18 mouse cellular contexts compared by ENCODE assay signal in genomic region chr11:21307078-21307668, GRCm38 (mm10).
"Had no signal": no experiment of that assay in that cellular context is flagged by ENCODE, and none has a peak within 500 bp of the region (broad histone marks: within the 10 kb centered on the region; RNA-seq: fewer than 3 reads in every experiment).

No protein-coding gene starts in this region.

- ATAC-seq: hindbrain, postnatal 0 days; midbrain, embryonic 13.5 days had no signal

- H3K4me1 ChIP-seq: hindbrain, embryonic 13.5 days; limb, embryonic 12.5 days; midbrain, embryonic 13.5 days; neural tube, embryonic 12.5 days had no signal

- H3K9me3 ChIP-seq: hindbrain, embryonic 13.5 days; limb, embryonic 12.5 days; megakaryocyte, embryonic 14.5 days; midbrain, embryonic 13.5 days; neural tube, embryonic 12.5 days had no signal

- H3K27me3 ChIP-seq: hindbrain, embryonic 13.5 days; limb, embryonic 12.5 days; megakaryocyte, embryonic 14.5 days; midbrain, embryonic 13.5 days; neural tube, embryonic 12.5 days had no signal

- DNase-seq: kidney, adult 11 months; kidney, adult 9 months; kidney, postnatal 4 days; liver; lung, adult 2 months; right cerebral cortex, adult 18-20 months; right cerebral cortex, postnatal 25 days; thymus, adult 18-20 months; thymus, postnatal 14 days had no signal

- H3K27ac ChIP-seq: hindbrain, embryonic 13.5 days; hindbrain, postnatal 0 days; kidney, postnatal 0 days; layer of hippocampus, adult 2 months; limb, embryonic 12.5 days; liver, embryonic 14.5 days; midbrain, embryonic 13.5 days; neural tube, embryonic 12.5 days had no signal

- H3K9ac ChIP-seq: hindbrain, embryonic 13.5 days; limb, embryonic 12.5 days; liver, embryonic 14.5 days; midbrain, embryonic 13.5 days; neural tube, embryonic 12.5 days had no signal

- H3K4me2 ChIP-seq: hindbrain, embryonic 13.5 days; limb, embryonic 12.5 days; midbrain, embryonic 13.5 days; neural tube, embryonic 12.5 days had no signal

- H3K4me3 ChIP-seq: hindbrain, embryonic 13.5 days; layer of hippocampus, adult 2 months; limb, embryonic 12.5 days; megakaryocyte, embryonic 14.5 days; midbrain, embryonic 13.5 days; neural tube, embryonic 12.5 days had no signal
